9 mouse cellular contexts compared by ENCODE assay signal in the genomic region with DNA sequence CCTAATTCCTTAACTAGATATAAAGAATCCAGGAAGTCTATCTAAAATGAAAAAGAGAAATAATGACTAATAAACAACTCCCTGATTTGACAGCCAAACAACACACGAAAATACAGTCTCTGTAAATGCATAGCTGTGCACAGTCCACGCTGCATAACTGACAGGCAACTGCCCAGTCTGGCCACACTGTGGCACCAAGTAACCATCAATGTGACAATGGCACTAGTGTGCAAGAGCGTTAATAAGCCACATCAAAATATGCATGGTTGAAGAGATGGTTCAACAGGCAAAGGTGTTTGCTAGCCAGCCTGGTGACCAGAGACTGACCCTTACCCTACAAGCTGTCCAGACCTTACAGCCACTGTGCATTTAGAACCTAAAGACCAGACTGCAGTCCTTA. TPM values are rescaled to one million over a fixed set of nuclear protein-coding genes. Genes with fewer than 3 reads are reported as not detected.
DNase-seq lines count a peak whose midpoint lies in the region; ATAC-seq and TF ChIP-seq lines count a peak whose summit lies in the region.
"Had no signal": no experiment of that assay in that cellular context is flagged by ENCODE, and none has a peak within 500 bp of the region (broad histone marks: within the 10 kb centered on the region; RNA-seq: fewer than 3 reads in every experiment).

No protein-coding gene starts in this region.

- WGBS in intestine, postnatal 0 days: 80% methylated on average over 3 of the region's 3 CpGs
- 90% methylated on average over 3 of the region's 3 CpGs for WGBS in intestine, embryonic 16.5 days
- WGBS in forebrain, embryonic 12.5 days: 90% methylated on average over 3 of the region's 3 CpGs

- H3K27me3 ChIP-seq in intestine, postnatal 0 days (replicated peaks; ENCODE audit: control insufficient read depth, insufficient read depth, low read length): no peaks in the 10 kb centered on the region
- H3K27me3 ChIP-seq in intestine, embryonic 16.5 days (replicated peaks; ENCODE audit: control insufficient read depth, insufficient read depth, low read length): no peaks in the 10 kb centered on the region
- no peaks in the 10 kb centered on the region for H3K27me3 ChIP-seq in forebrain, embryonic 12.5 days

- H3K9ac ChIP-seq in intestine, postnatal 0 days (ENCODE audit: low read depth, low read length): no peak overlapping the region
- H3K9ac ChIP-seq in intestine, embryonic 16.5 days (ENCODE audit: low read depth, low read length): no peak overlapping the region
- no peak overlapping the region for H3K9ac ChIP-seq in forebrain, embryonic 12.5 days

- peaks cover 56% of the 10 kb centered on the region for H3K36me3 ChIP-seq in intestine, postnatal 0 days (ENCODE audit: control insufficient read depth, insufficient read depth)
- 0 out of 2 replicates have a peak, but pooled peaks cover 3% of the 10 kb centered on the region for H3K36me3 ChIP-seq in intestine, embryonic 16.5 days (ENCODE audit: control insufficient read depth, insufficient read depth, low read length)
- peaks cover 67% of the 10 kb centered on the region for H3K36me3 ChIP-seq in forebrain, embryonic 12.5 days (replicated peaks)

- peak; percentile 20 for DNase-seq in adrenal gland, postnatal 14 days
- no peak for DNase-seq in adrenal gland, adult 18-20 months (ENCODE audit: low spot score in 2 of 2)
- DNase-seq in Muller cell, postnatal 12 days (ENCODE audit: inconsistent ontology term): peak; percentile 36
- peak; percentile 33 for DNase-seq in lung, postnatal 14 days
- DNase-seq: thymus, adult 18-20 months had no signal

- no peaks in the 10 kb centered on the region for H3K4me1 ChIP-seq in intestine, postnatal 0 days (replicated peaks; ENCODE audit: control insufficient read depth, insufficient read depth, low read length)
- no peaks in the 10 kb centered on the region for H3K4me1 ChIP-seq in intestine, embryonic 16.5 days (ENCODE audit: control insufficient read depth, insufficient read depth, low read length)
- H3K4me1 ChIP-seq in forebrain, embryonic 12.5 days: no peaks in the 10 kb centered on the region

- TF ChIP-seq CTCF in intestine, postnatal 0 days (IDR thresholded peaks at IDR 0.05; ENCODE audit: low read depth): peak; percentile 71

- no peak overlapping the region for H3K4me2 ChIP-seq in intestine, postnatal 0 days (replicated peaks; ENCODE audit: low read depth)
- H3K4me2 ChIP-seq in intestine, embryonic 16.5 days (ENCODE audit: low read depth, low read length): no peak overlapping the region
- no peak overlapping the region for H3K4me2 ChIP-seq in forebrain, embryonic 12.5 days

- 0 out of 2 replicates have a peak, but pooled peaks have one; percentile 43 for ATAC-seq in intestine, postnatal 0 days
- ATAC-seq in intestine, embryonic 16.5 days: no peak
- ATAC-seq in erythroblast, adult 5-6 weeks (replicated peaks; ENCODE audit: low FRiP score, poor library complexity, severe bottlenecking): no peak
- ATAC-seq in forebrain, embryonic 12.5 days (ENCODE audit: low FRiP score): no peak

- no peak overlapping the region for H3K27ac ChIP-seq in intestine, postnatal 0 days (ENCODE audit: low read depth, low read length)
- no peak overlapping the region for H3K27ac ChIP-seq in intestine, embryonic 16.5 days (ENCODE audit: low read length)
- H3K27ac ChIP-seq in forebrain, embryonic 12.5 days: no peak overlapping the region

- no peak overlapping the region for H3K4me3 ChIP-seq in intestine, postnatal 0 days (ENCODE audit: low read depth, low read length)
- no peak overlapping the region for H3K4me3 ChIP-seq in intestine, embryonic 16.5 days (ENCODE audit: low read length)
- H3K4me3 ChIP-seq in forebrain, embryonic 12.5 days (replicated peaks): no peak overlapping the region

- no peaks in the 10 kb centered on the region for H3K9me3 ChIP-seq in intestine, postnatal 0 days (ENCODE audit: control insufficient read depth)
- H3K9me3 ChIP-seq in intestine, embryonic 16.5 days (ENCODE audit: control insufficient read depth, low read length): no peaks in the 10 kb centered on the region
- H3K9me3 ChIP-seq in forebrain, embryonic 12.5 days: no peaks in the 10 kb centered on the region

RNA-seq across cellular contexts. Expression of gene Secisbp2l, which starts 17.6 kb away (rescaled TPM):
- total RNA-seq in adrenal gland, postnatal 14 days (2021): 52.9 and 56.7 TPM in 2 replicates
- 10 to 100 TPM; 49.9 to 57.2 TPM for total RNA-seq in adrenal gland, adult 18-20 months (2021)
- polyA plus RNA-seq in intestine, postnatal 0 days (2015; fragmentation: Nextera tagmentation; extraction: Ambion mirVana): 14.4 and 16.7 TPM in 2 replicates
- 11.9 and 12.0 TPM in 2 replicates for polyA plus RNA-seq in intestine, embryonic 16.5 days (2015; fragmentation: Nextera tagmentation; extraction: Ambion mirVana)
- 10.9 and 12.5 TPM in 2 replicates for total RNA-seq in erythroblast, adult 5-6 weeks (2015; ENCODE audit: low replicate concordance)
- total RNA-seq in erythroblast, adult 5-6 weeks (2017; ENCODE audit: low replicate concordance): 30.2 and 31.2 TPM in 2 replicates
- polyA plus RNA-seq in forebrain, embryonic 12.5 days (2016; fragmentation: Nextera tagmentation; extraction: Ambion mirVana): 30.1 and 31.1 TPM in 2 replicates

RNA-seq across cellular contexts. Expression of gene Shc4, which starts 41.1 kb away (rescaled TPM):
- 3.0 and 3.9 TPM in 2 replicates for total RNA-seq in adrenal gland, postnatal 14 days (2021)
- total RNA-seq in adrenal gland, adult 18-20 months (2021): 1 to 10 TPM; 2.8 to 3.0 TPM
- polyA plus RNA-seq in intestine, postnatal 0 days (2015; fragmentation: Nextera tagmentation; extraction: Ambion mirVana): 0.61 and 0.65 TPM in 2 replicates
- 1.7 and 1.8 TPM in 2 replicates for polyA plus RNA-seq in intestine, embryonic 16.5 days (2015; fragmentation: Nextera tagmentation; extraction: Ambion mirVana)
- 0.38 and 1.3 TPM in 2 replicates for total RNA-seq in erythroblast, adult 5-6 weeks (2015; ENCODE audit: low replicate concordance)
- 1.1 and 2.7 TPM in 2 replicates for total RNA-seq in erythroblast, adult 5-6 weeks (2017; ENCODE audit: low replicate concordance)
- polyA plus RNA-seq in forebrain, embryonic 12.5 days (2016; fragmentation: Nextera tagmentation; extraction: Ambion mirVana): 1.5 TPM in 2 replicates

Comparison
In these comparisons a context has a peak if more than half of its experiments do, and no peak if none do; other contexts are left out.
1. DNase-seq: peak in adrenal gland, postnatal 14 days (single experiment), Muller cell, postnatal 12 days (single experiment) and lung, postnatal 14 days (single experiment); none in adrenal gland, adult 18-20 months (0 of 2).